Mouse (Mus musculus): ENCODE measurements around the gene Hist1h3a. TPM values are rescaled to one million over a fixed set of nuclear protein-coding genes. Genes with fewer than 3 reads are reported as not detected.
"Not testable (repeated sequence)": the region's sequence is repeated elsewhere in the genome, so short reads cannot be mapped to it uniquely, and the experiment has no call there.

The Hist1h3a gene
- polyA plus RNA-seq, 1 experiment = 1.4 TPM

DNA sequence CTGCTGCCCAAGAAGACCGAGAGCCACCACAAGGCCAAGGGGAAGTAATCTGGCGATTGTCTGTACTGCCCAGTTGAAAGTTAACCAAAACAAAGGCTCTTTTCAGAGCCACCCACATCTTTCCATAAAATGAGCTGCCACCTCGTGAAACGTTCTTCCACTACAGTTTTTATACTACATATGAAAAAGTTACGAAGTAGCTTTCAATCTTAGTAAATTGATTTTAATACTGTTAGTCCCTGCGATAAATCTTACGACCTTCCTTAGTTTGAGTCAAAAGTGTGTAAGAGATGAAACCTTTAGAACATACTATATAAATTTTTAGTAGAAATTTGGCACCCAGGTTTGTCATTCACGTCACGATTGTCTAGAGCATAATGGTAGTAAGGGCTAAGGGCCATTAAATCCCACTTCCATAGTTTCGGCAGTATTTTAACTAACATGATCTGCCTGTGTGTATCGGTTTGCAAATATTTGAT, 10.7 kb downstream of the Hist1h3a start:
- Histone ChIP-seq H3K4me3 (ENCODE audit: insufficient read depth, low read length) (peak overlapping the region; percentile 40), H3K27ac (ENCODE audit: insufficient read depth, low read length) (peak overlapping the region; percentile 82)
- no peak for TF ChIP-seq POLR2A (IDR thresholded peaks at IDR 0.05; ENCODE audit: extremely low read depth, insufficient read depth, low read length)
- TF ChIP-seq CTCF (IDR thresholded peaks at IDR 0.05; ENCODE audit: extremely low read depth, insufficient read depth, low read length) = no peak

DNA sequence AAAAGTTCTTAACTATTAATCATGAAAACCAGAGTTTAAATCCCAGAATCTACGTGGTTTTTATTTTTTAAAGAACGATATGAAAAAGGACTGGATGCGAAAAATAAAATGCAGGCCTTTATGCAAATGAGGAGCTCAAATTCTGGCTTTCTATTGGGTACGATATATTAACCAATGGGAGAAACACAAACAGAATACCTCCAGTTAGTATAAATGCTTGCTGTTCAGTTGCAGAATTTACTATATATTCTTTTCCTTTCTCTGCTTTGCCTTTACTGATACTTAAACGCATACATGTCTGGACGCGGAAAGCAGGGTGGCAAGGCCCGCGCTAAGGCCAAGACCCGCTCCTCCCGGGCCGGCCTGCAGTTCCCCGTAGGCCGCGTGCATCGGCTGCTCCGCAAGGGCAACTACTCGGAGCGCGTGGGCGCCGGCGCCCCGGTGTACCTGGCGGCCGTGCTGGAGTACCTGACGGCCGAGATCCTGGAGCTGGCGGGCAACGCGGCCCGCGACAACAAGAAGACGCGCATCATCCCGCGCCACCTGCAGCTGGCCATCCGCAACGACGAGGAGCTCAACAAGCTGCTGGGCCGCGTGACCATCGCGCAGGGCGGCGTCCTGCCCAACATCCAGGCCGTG, 11.2 kb downstream of the Hist1h3a start, which contains the start of gene Hist1h2ab:
Gene Hist1h2ab (plus strand): TSS at position 288 of the 639 bp plus-strand sequence.
- peak within 1 kb of the TSS; percentile 98 for H3K27ac ChIP-seq (ENCODE audit: insufficient read depth, low read length)
- H3K4me3 ChIP-seq (ENCODE audit: insufficient read depth, low read length) = peak within 1 kb of the TSS; percentile 40
- H3K4me1 ChIP-seq (ENCODE audit: control insufficient read depth, insufficient read depth, low read length) = not testable (repeated sequence)
- peak; percentile 64; the same call in 1 of the 2 replicates for TF ChIP-seq POLR2A (IDR thresholded peaks at IDR 0.05; ENCODE audit: extremely low read depth, insufficient read depth, low read length)

More for the DNA sequence above, 10.7 kb downstream of the Hist1h3a start:
- no peaks in the 10 kb centered on the region for H3K4me1 ChIP-seq (ENCODE audit: control insufficient read depth, insufficient read depth, low read length)

DNA sequence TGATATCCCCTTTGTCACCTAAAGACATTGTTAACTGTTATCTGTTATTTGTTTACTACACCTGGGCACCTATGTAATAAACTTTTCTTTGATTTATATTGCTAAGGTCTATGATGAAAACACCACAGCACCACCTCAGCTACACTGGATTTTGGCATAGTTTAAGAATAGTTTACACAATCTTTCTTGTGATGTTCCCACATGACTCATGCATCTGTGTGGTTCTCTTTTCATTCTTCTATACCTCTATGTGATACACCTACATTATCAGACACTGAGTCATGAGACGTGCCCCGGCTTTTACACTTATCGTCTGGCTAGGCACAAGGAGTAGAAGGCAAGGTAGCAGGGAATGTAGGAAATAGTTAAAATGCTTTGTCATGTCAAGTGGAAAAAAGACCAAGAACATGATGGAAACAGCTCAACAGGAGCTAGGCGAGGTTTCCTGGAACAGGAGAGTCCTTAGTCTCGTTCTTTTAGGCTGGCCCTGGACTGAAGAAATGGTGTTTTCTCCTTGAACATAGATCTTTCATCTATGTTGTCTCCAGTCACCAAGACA, 12.5 kb downstream of the Hist1h3a start:
- H3K4me1 ChIP-seq (ENCODE audit: control insufficient read depth, insufficient read depth, low read length) = no peaks in the 10 kb centered on the region
- H3K4me3 ChIP-seq (ENCODE audit: insufficient read depth, low read length) = no peak overlapping the region
- no peak overlapping the region for H3K27ac ChIP-seq (ENCODE audit: insufficient read depth, low read length)
- TF ChIP-seq POLR2A (IDR thresholded peaks at IDR 0.05; ENCODE audit: extremely low read depth, insufficient read depth, low read length) = no peak
- no peak for TF ChIP-seq CTCF (IDR thresholded peaks at IDR 0.05; ENCODE audit: extremely low read depth, insufficient read depth, low read length)

DNA sequence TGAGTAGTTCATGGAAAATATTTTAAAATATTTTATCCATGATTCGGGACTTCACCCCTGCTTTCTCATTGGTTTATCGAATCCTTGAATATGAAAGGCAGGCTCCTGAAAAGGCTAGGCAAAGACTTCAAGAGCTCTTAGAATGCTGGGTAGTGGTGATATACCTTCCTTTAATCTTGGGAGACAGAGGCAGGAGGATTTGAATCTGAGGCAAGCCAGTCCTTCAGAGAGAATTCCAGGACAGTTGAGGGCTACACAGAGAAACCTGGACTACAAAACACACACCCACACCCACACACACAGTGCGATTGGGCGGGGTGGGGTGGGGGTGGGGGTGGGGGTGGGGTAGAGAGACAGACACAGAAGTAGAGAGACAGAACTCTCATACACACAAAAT, 14.3 kb downstream of the Hist1h3a start:
- no peak for TF ChIP-seq POLR2A (IDR thresholded peaks at IDR 0.05; ENCODE audit: extremely low read depth, insufficient read depth, low read length)
- no peak for TF ChIP-seq CTCF (IDR thresholded peaks at IDR 0.05; ENCODE audit: extremely low read depth, insufficient read depth, low read length)
- Histone ChIP-seq H3K27ac (ENCODE audit: insufficient read depth, low read length) (no peak overlapping the region), H3K4me3 (ENCODE audit: insufficient read depth, low read length) (no peak overlapping the region), H3K4me1 (ENCODE audit: control insufficient read depth, insufficient read depth, low read length) (no peaks in the 10 kb centered on the region)

DNA sequence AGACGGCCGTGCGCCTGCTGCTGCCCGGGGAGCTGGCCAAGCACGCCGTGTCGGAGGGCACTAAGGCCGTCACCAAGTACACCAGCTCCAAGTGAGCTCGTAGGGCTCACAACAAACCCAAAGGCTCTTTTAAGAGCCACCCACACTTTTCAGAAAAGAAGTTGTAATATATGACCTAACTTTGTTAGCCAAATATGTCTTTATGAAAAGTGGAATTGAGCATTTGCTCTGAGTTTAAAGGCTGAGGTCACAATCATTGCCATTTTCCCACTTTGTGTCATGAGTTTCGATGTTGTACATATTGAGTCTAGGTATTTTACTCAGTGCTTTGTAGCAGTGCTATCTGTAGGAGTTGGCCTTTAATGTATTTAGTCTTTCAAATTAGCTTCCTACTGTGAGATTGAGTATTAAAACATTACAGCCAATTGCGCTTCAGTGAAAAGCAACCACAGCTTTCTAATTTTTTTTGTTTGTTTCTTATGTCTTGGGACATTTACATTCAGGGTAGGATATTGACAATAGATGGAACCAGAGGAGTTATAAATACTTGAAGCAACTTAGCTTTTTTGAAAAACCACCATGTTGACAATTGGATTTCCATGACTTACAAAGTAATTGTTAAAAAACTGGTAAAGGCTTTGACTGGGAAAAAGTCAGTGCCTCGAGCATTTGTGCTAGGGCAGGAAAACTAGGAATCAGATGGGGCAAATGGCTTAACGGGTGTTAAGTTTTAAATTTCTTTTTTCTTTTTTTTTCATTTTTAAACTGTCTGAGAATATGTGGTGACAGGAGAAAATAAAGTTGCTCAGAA, 14.9 kb downstream of the Hist1h3a start:
- H3K4me3 ChIP-seq (ENCODE audit: insufficient read depth, low read length) = 0 out of 2 replicates have a peak overlapping the region, but pooled peaks have one; percentile 30
- peak overlapping the region; percentile 44 for H3K27ac ChIP-seq (ENCODE audit: insufficient read depth, low read length)
- TF ChIP-seq CTCF (IDR thresholded peaks at IDR 0.05; ENCODE audit: extremely low read depth, insufficient read depth, low read length) (no peak), POLR2A (IDR thresholded peaks at IDR 0.05; ENCODE audit: extremely low read depth, insufficient read depth, low read length) (no peak)
- no peaks in the 10 kb centered on the region for H3K4me1 ChIP-seq (ENCODE audit: control insufficient read depth, insufficient read depth, low read length)

DNA sequence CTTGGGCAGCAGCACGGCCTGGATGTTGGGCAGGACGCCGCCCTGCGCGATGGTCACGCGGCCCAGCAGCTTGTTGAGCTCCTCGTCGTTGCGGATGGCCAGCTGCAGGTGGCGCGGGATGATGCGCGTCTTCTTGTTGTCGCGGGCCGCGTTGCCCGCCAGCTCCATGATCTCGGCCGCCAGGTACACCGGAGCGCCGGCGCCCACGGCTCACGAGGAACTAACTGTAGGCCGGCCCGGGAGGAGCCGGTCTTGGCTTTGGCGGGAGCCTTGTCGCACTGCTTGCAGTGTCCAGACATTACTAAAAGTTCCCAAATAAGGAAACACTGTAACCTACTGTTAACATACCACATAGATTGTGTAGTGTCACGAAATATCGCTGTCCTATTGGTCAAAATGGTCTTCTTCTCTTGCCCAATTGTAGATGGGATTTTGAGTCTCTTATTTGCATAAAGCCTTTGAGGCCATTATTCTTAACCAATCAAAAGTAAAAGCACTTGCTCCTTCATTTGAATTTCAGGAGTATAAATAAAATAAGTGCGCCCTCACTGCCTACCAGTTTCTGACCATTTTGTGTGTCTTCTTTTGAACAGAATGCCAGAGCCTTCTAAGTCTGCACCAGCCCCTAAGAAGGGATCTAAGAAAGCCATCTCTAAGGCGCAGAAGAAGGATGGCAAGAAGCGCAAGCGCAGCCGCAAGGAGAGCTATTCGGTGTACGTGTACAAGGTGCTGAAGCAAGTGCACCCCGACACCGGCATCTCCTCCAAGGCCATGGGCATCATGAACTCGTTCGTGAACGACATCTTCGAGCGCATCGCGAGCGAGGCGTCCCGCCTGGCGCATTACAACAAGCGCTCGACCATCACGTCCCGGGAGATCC, 15.7 kb downstream of the Hist1h3a start, which contains the start of gene Hist1h2bb:
Gene Hist1h2bb (plus strand): TSS at position 534 of the 880 bp plus-strand sequence.
- not testable (repeated sequence) for H3K4me1 ChIP-seq (ENCODE audit: control insufficient read depth, insufficient read depth, low read length)
- peak within 1 kb of the TSS; percentile 88 for H3K27ac ChIP-seq (ENCODE audit: insufficient read depth, low read length)
- H3K4me3 ChIP-seq (ENCODE audit: insufficient read depth, low read length) = peak within 1 kb of the TSS; percentile 30

DNA sequence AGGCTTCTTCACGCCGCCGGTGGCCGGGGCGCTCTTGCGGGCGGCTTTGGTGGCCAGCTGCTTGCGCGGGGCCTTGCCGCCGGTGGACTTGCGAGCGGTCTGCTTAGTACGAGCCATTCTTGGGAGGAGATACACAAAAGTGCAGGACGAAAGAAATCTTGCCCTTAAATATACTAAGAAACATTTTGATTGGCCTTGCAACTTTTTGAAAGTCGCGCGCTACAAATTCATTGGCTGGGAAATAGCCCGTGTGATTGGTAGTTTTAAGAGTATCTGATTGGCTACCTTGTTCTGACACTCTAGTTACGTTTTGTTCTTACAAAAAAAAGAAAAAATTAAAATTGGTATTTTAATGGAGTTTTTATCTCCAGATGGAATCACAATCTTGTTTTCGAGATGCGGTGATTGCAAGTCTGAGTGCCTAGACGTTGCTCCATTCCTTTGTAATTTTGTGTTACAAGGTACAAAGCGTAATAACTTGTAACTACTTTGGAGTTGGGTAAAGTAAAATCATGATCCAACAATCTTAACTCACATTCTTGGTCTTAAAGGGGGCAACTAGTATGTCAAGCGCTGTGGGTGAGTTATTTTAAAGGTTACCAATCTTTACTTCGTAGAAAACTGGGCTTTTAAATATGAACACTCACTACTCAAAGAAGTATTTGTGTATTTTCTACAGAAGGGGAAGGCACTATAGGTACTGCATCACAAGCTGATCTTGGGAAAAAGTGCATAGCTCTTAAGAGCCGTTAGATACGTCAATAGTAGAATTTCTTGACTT, 16.6 kb downstream of the Hist1h3a start, which contains the start of gene Hist1h3c:
Gene Hist1h3c (minus strand): TSS at position 222 of the 781 bp plus-strand sequence.
- Histone ChIP-seq H3K4me1 (ENCODE audit: control insufficient read depth, insufficient read depth, low read length) (no peaks in the 10 kb centered on the region), H3K27ac (ENCODE audit: insufficient read depth, low read length) (peak within 1 kb of the TSS; percentile 88), H3K4me3 (ENCODE audit: insufficient read depth, low read length) (peak within 1 kb of the TSS; percentile 30)
- TF ChIP-seq POLR2A (IDR thresholded peaks at IDR 0.05; ENCODE audit: extremely low read depth, insufficient read depth, low read length) (no peak), CTCF (IDR thresholded peaks at IDR 0.05; ENCODE audit: extremely low read depth, insufficient read depth, low read length) (no peak)

Data from cortical plate, adult 2 months (tissue).